Mouse (Mus musculus) liver, embryonic 15.5 days (tissue): Measurements from ENCODE around the gene Chst3. TPM values are rescaled to one million over a fixed set of nuclear protein-coding genes. Genes with fewer than 3 reads are reported as not detected.
A peak's percentile ranks its signal among the peaks of the same experiment; 100 is the strongest.

Experiments used
- ATAC-seq: fragments of 200-750 bp; cut with Nextera tagmentation; 2 replicates; pipeline ENCODE4 v1.8.0; 2017; ENCODE audit warnings: moderate number of reproducible peaks, mild to moderate bottlenecking, moderate library complexity; ENCODE audit not compliant: insufficient read depth
- H3K27ac ChIP-seq: fragments of 300-500 bp; sonication (generic); replicated peaks from 2 replicates; pipeline ENCODE4 v1.5.1; 2015; ENCODE audit warnings: mild to moderate bottlenecking, inconsistent platforms
- H3K27me3 ChIP-seq: fragments of 300-500 bp; sonication (generic); 2 replicates; pipeline ENCODE4 v1.6.1; 2015; ENCODE audit warnings: mild to moderate bottlenecking, inconsistent platforms
- H3K36me3 ChIP-seq: fragments of 300-500 bp; sonication (generic); replicated peaks from 2 replicates; pipeline ENCODE4 v1.6.1; 2015; ENCODE audit warnings: moderate library complexity, mild to moderate bottlenecking, inconsistent platforms
- H3K4me1 ChIP-seq: fragments of 300-500 bp; sonication (generic); replicated peaks from 2 replicates; pipeline ENCODE4 v1.6.1; 2015; ENCODE audit warnings: inconsistent platforms
- H3K4me2 ChIP-seq: fragments of 300-500 bp; sonication (generic); 2 replicates; pipeline ENCODE4 v1.6.1; 2015; ENCODE audit warnings: moderate library complexity, mild to moderate bottlenecking, inconsistent platforms
- H3K4me3 ChIP-seq: fragments of 300-500 bp; sonication (generic); replicated peaks from 2 replicates; pipeline ENCODE4 v1.5.1; 2015; ENCODE audit warnings: mild to moderate bottlenecking, inconsistent platforms
- H3K9ac ChIP-seq: fragments of 300-500 bp; sonication (generic); 2 replicates; pipeline ENCODE4 v1.6.1; 2015; ENCODE audit warnings: moderate library complexity, mild to moderate bottlenecking, inconsistent platforms
- H3K9me3 ChIP-seq: fragments of 300-500 bp; sonication (generic); replicated peaks from 2 replicates; pipeline ENCODE4 v1.6.1; 2016; ENCODE audit warnings: inconsistent platforms
- WGBS: fragments of 180-500 bp; shearing (Covaris S2); methylation state at CpG from one replicate; pipeline ENCODE4 v1.1.7; 2015; ENCODE audit warnings: mixed read lengths; ENCODE audit not compliant: insufficient replicate concordance; 5-methylcytosine and 5-hydroxymethylcytosine counted together
- polyA plus RNA-seq: library from polyadenylated mRNA; unstranded; fragments of >200 nt; fragmentation: Nextera tagmentation; extraction: Ambion mirVana; gene quantifications from 2 replicates; pipeline ENCODE4 v1.2.1, GENCODE M21; 2015

Chst3 gene
- polyA plus RNA-seq, result 0.14 and 0.29 TPM in 2 replicates

DNA sequence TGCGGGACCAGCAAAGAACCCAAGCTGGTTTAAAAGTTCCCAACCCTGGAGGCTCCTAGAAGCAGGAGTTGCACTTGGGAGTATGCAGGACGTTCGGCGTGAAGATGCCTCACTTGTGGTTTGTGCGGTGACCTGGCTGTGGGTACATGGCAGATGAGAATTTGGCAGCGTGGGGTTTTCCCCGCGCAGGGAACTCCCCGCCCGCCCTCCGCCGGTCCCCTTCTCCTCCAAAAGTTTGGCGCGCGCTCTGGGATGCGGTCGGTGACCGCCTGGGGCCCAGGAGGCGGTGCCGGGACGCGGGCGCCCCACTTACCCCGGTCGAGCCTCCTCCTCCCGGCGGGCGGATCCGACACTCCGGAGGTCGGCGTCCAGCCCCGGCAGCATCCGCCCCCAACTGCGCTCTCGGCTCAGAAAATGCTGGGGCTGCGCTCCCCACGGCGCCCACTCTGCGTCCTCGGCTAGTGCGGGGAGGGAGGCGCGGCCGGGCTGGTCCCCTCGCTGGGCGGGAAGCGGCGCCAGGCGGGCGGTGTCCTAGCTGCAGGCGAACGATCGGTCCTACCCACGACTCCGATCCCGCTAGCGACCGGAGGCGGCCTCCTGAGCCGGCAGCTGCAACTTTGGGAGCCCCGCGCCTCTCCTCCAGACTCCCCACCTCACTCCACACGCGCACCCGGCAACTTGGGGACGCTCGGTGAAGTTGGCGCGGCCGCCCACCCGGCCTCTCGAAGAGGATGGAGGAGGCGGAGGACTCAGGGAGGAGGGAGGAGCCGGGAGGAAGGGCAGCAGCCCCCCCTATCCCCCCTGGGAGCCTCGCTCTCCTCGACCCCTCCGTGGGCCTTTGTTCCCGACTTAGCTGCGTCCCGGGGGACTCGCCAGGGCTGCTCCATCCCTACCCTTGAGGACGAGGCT lies at the start of gene Chst3:
Chst3 (minus strand) TSS at position 670 of the 909 bp plus-strand sequence.
- under 1% methylated on average over 71 of the region's 83 CpGs for WGBS
- Histone ChIP-seq H3K27me3 (peaks cover 70% of the 10 kb centered on the region), H3K4me3 (peak within 1 kb of the TSS; percentile 43), H3K4me1 (no peaks in the 10 kb centered on the region), H3K27ac (no peak within 1 kb of the TSS), H3K36me3 (no peaks in the 10 kb centered on the region), H3K9ac (no peak within 1 kb of the TSS), H3K9me3 (no peaks in the 10 kb centered on the region), H3K4me2 (peak within 1 kb of the TSS; percentile 50)
- ATAC-seq, result no peak

DNA sequence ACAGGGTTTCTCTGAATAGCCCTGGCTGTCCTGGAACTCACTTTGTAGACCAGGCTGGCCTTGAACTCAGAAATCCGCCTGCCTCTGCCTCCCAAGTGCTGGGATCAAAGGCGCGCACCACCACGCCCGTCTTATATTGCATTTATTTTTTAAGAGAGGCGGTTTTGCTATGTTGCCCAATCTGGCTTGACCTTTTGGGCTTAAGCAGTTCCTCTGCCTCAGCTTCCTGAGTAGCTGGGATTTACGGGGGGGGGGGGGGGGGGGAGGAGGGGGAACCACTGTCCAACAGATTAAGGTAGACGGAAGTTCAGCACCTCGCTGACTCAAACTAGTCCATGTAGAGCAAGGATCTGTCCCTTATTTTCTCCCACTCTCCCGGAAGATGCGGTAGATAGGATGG lies 49.7 kb upstream of the Chst3 start:
- 63% methylated on average over 11 of the region's 11 CpGs for WGBS
- Histone ChIP-seq H3K9me3 (no peaks in the 10 kb centered on the region), H3K36me3 (no peaks in the 10 kb centered on the region), H3K4me1 (peaks cover 37% of the 10 kb centered on the region), H3K9ac (no peak overlapping the region), H3K27me3 (no peaks in the 10 kb centered on the region), H3K4me3 (no peak overlapping the region), H3K4me2 (no peak overlapping the region), H3K27ac (no peak overlapping the region)
- ATAC-seq, result no peak

- no peak for ATAC-seq
- no peak overlapping the region for H3K4me2 ChIP-seq
- H3K27ac ChIP-seq, result no peak overlapping the region
- H3K27me3 ChIP-seq, result no peaks in the 10 kb centered on the region
- no peaks in the 10 kb centered on the region for H3K36me3 ChIP-seq
- no peak overlapping the region for H3K4me3 ChIP-seq
- no peaks in the 10 kb centered on the region for H3K9me3 ChIP-seq
- peaks cover 20% of the 10 kb centered on the region for H3K4me1 ChIP-seq
- H3K9ac ChIP-seq, result no peak overlapping the region
- WGBS, result 67% methylated on average over 8 of the region's 8 CpGs
Measured at GRCm38 (mm10) chr10:60266842-60267401, 47.9 kb upstream of the Chst3 start.

- no peak for ATAC-seq
- Histone ChIP-seq H3K27ac (no peak overlapping the region), H3K27me3 (no peaks in the 10 kb centered on the region), H3K36me3 (no peaks in the 10 kb centered on the region), H3K4me2 (no peak overlapping the region), H3K9me3 (no peaks in the 10 kb centered on the region), H3K4me3 (no peak overlapping the region), H3K4me1 (peaks cover 13% of the 10 kb centered on the region), H3K9ac (no peak overlapping the region)
- WGBS, result 62% methylated on average over 10 of the region's 10 CpGs
Measured at GRCm38 (mm10) chr10:60265252-60265651, 46.2 kb upstream of the Chst3 start.

DNA sequence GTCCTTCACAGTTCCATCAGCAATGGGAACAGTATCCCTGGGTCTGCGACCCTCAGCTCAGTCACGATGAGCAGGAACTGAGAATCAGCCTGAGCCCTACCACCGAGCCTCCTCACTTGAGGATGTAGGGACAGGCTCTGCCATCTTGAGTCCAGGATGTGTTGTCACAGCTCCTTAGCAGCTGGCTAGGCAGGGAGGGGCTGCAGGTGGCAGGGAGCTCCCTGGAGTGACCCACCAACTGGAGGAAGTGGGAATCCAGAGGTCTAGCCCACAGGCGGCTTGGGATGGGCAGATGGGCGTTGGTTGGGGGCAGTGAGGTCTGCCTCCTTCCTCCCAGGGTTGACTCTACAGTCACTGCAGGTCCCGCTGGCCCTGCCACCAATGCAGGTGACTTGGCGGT lies 44.3 kb upstream of the Chst3 start:
- no peak overlapping the region for H3K4me3 ChIP-seq
- no peak overlapping the region for H3K27ac ChIP-seq
- H3K9me3 ChIP-seq, result no peaks in the 10 kb centered on the region
- 57% methylated on average over 7 of the region's 7 CpGs for WGBS
- no peaks in the 10 kb centered on the region for H3K36me3 ChIP-seq
- no peak for ATAC-seq
- H3K27me3 ChIP-seq, result no peaks in the 10 kb centered on the region
- H3K4me2 ChIP-seq, result no peak overlapping the region
- peaks cover 5% of the 10 kb centered on the region for H3K4me1 ChIP-seq
- no peak overlapping the region for H3K9ac ChIP-seq

- no peak overlapping the region for H3K4me2 ChIP-seq
- ATAC-seq, result peak; percentile 55; the same call in 1 of the 2 replicates
- no peak overlapping the region for H3K27ac ChIP-seq
- no peaks in the 10 kb centered on the region; the same call in none of the 2 replicates for H3K4me1 ChIP-seq
- WGBS, result 12% methylated on average over 3 of the region's 3 CpGs
- H3K36me3 ChIP-seq, result no peaks in the 10 kb centered on the region
- no peak overlapping the region for H3K4me3 ChIP-seq
- no peaks in the 10 kb centered on the region for H3K27me3 ChIP-seq
- no peak overlapping the region for H3K9ac ChIP-seq
- H3K9me3 ChIP-seq, result no peaks in the 10 kb centered on the region
Measured at GRCm38 (mm10) chr10:60262386-60262785, 43.3 kb upstream of the Chst3 start.

- H3K27ac ChIP-seq, result no peak overlapping the region
- WGBS, result 43% methylated on average over 5 of the region's 5 CpGs
- H3K4me1 ChIP-seq, result peaks cover 8% of the 10 kb centered on the region
- no peak overlapping the region for H3K4me3 ChIP-seq
- no peaks in the 10 kb centered on the region for H3K36me3 ChIP-seq
- H3K9me3 ChIP-seq, result no peaks in the 10 kb centered on the region
- no peak overlapping the region for H3K4me2 ChIP-seq
- H3K27me3 ChIP-seq, result no peaks in the 10 kb centered on the region
- no peak overlapping the region for H3K9ac ChIP-seq
- ATAC-seq, result no peak
Measured at GRCm38 (mm10) chr10:60261530-60261929, 42.5 kb upstream of the Chst3 start.

GRCm38 (mm10) chr10:60260557-60261294 lies 41.7 kb upstream of the Chst3 start:
- WGBS, result 48% methylated on average over 5 of the region's 5 CpGs
- no peak overlapping the region for H3K4me3 ChIP-seq
- no peaks in the 10 kb centered on the region for H3K9me3 ChIP-seq
- H3K27me3 ChIP-seq, result no peaks in the 10 kb centered on the region
- H3K36me3 ChIP-seq, result no peaks in the 10 kb centered on the region
- H3K4me1 ChIP-seq, result peaks cover 16% of the 10 kb centered on the region
- no peak overlapping the region for H3K4me2 ChIP-seq
- H3K9ac ChIP-seq, result no peak overlapping the region
- ATAC-seq, result peak; percentile 45; the same call in 1 of the 2 replicates
- no peak overlapping the region for H3K27ac ChIP-seq

DNA sequence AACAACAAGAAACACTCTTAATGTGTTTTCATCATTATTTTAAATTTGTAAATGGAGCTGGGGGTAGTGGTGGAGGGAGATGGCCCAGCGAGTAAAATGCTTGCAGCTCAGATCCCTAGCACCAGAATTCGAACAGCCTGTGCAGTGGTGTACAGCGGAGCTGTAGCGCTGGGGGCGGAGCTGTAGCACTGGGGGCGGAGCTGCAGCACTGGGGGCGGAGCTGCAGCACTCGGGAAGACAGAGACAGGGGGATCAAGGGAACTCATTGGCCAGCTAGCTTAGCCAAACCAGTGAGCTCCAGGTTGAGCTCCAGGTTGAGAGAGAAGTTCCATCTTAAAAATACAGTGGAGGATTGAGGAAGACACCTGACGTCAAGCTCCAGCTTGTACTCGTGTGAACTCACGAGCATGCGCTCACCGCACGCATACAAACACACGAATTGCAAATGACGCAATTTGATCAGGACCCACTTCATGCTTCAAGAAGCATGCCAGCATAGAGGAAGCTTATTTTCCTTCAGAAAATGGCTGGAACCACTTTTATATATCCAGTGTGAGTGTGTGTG lies 38.3 kb upstream of the Chst3 start:
- ATAC-seq, result no peak
- H3K4me3 ChIP-seq, result no peak overlapping the region
- H3K27me3 ChIP-seq, result no peaks in the 10 kb centered on the region

DNA sequence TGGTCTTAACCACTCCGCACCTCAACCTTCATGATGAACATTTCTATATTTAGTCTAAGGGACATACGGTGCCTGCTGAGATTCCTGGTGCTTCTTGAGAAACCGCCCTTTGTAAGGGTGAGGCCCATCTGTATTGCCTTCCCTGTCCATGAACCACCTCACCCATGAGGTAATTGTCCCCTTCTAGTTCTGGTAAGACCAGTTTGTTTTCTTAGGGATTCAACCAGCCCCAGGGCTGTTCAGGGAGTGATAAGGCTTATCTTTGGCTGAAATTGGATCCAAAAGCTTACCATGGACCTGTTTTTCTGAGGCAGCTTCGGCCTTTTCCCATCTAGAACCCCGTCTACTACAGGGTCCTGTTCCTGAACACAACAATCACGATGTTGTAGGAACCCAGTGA lies 37.0 kb upstream of the Chst3 start:
- no peak for ATAC-seq
- no peak overlapping the region for H3K4me3 ChIP-seq
- H3K4me2 ChIP-seq, result no peak overlapping the region
- H3K27me3 ChIP-seq, result no peaks in the 10 kb centered on the region
- no peaks in the 10 kb centered on the region for H3K36me3 ChIP-seq
- peaks cover 24% of the 10 kb centered on the region for H3K4me1 ChIP-seq
- no peak overlapping the region for H3K9ac ChIP-seq
- no peaks in the 10 kb centered on the region for H3K9me3 ChIP-seq
- WGBS, result 42% methylated on average over 6 of the region's 6 CpGs
- H3K27ac ChIP-seq, result no peak overlapping the region

More for the DNA sequence above, 38.3 kb upstream of the Chst3 start:
- Histone ChIP-seq H3K4me1 (peaks cover 24% of the 10 kb centered on the region), H3K27ac (no peak overlapping the region), H3K9me3 (no peaks in the 10 kb centered on the region), H3K36me3 (no peaks in the 10 kb centered on the region), H3K9ac (no peak overlapping the region), H3K4me2 (no peak overlapping the region)
- WGBS, result 58% methylated on average over 16 of the region's 16 CpGs

DNA sequence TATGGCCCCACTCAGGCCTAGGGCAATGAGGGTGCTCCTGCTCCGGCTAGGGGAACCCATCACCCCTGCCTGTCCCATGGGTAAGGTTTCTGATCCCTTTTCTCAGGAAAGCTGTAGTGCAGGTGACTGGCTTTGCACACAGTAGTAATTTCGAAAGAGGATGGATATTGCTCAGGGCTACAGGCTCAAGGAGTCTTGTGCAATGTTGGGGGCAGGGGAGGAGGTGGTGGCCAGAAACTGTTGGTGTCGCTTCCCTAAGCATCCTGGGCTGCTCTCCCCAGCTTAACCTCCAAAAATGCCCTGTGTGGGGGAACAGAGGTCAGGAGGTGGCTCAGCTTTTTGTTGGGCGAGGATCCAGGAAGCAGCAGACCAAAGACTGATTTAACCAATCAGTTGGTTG lies 33.5 kb upstream of the Chst3 start:
- 26% methylated on average over 4 of the region's 4 CpGs for WGBS
- no peak overlapping the region for H3K9ac ChIP-seq
- H3K27me3 ChIP-seq, result no peaks in the 10 kb centered on the region
- peak; percentile 65 for ATAC-seq
- no peak overlapping the region for H3K4me3 ChIP-seq
- H3K9me3 ChIP-seq, result no peaks in the 10 kb centered on the region
- peaks cover 24% of the 10 kb centered on the region for H3K4me1 ChIP-seq
- no peaks in the 10 kb centered on the region for H3K36me3 ChIP-seq
- H3K4me2 ChIP-seq, result no peak overlapping the region
- H3K27ac ChIP-seq, result no peak overlapping the region
